Mouse (Mus musculus) limb, embryonic 14.5 days (tissue): ENCODE measurements around the gene Gadd45gip1. TPM values are rescaled to one million over a fixed set of nuclear protein-coding genes. Genes with fewer than 3 reads are reported as not detected.

Experiments
- ATAC-seq: fragments of 200-750 bp; cut with Nextera tagmentation; 2 replicates; pipeline ENCODE4 v1.8.0; 2017; ENCODE audit warnings: low read depth, moderate number of reproducible peaks, moderate TSS enrichment; ENCODE audit not compliant: low FRiP score
- DNase-seq: peaks from one replicate; pipeline ENCODE4 v3.0.0-alpha.2; 2015; ENCODE audit warnings: low spot score
- H3K27ac ChIP-seq: fragments of 300-500 bp; sonication (generic); replicated peaks from 2 replicates; pipeline ENCODE4 v1.5.1; 2014; ENCODE audit warnings: low read depth, mild to moderate bottlenecking, low read length, moderate library complexity, mixed read lengths
- H3K27me3 ChIP-seq: fragments of 300-500 bp; sonication (generic); 2 replicates; pipeline ENCODE4 v1.6.1; 2014; ENCODE audit warnings: low read length, mixed read lengths; ENCODE audit not compliant: control insufficient read depth, insufficient read depth
- H3K36me3 ChIP-seq: fragments of 300-500 bp; sonication (generic); 2 replicates; pipeline ENCODE4 v1.6.1; 2014; ENCODE audit warnings: mild to moderate bottlenecking, low read length, moderate library complexity, mixed read lengths; ENCODE audit not compliant: control insufficient read depth, insufficient read depth
- H3K4me1 ChIP-seq: fragments of 300-500 bp; sonication (generic); 2 replicates; pipeline ENCODE4 v1.6.1; 2014; ENCODE audit warnings: antibody characterized with exemption, low read length, mixed read lengths; ENCODE audit not compliant: control insufficient read depth, insufficient read depth
- H3K4me2 ChIP-seq: fragments of 300-500 bp; sonication (generic); replicated peaks from 2 replicates; pipeline ENCODE4 v1.6.1; 2014; ENCODE audit warnings: low read depth, mild to moderate bottlenecking, low read length, moderate library complexity; ENCODE audit not compliant: severe bottlenecking
- H3K4me3 ChIP-seq: fragments of 300-500 bp; sonication (generic); replicated peaks from 2 replicates; pipeline ENCODE4 v1.5.1; 2014; ENCODE audit warnings: low read length
- H3K9ac ChIP-seq: fragments of 300-500 bp; sonication (generic); 2 replicates; pipeline ENCODE4 v1.6.1; 2014; ENCODE audit warnings: mild to moderate bottlenecking, low read depth, low read length, moderate library complexity; ENCODE audit not compliant: severe bottlenecking
- H3K9me3 ChIP-seq: fragments of 300-500 bp; sonication (generic); 2 replicates; pipeline ENCODE4 v1.6.1; 2016; ENCODE audit warnings: low read length; ENCODE audit not compliant: control insufficient read depth
- POLR2A ChIP-seq: fragments of 200-500 bp; IDR thresholded peaks from 2 replicates; pipeline ENCODE4 v1.8.0; 2012; ENCODE audit warnings: inconsistent platforms, mild to moderate bottlenecking, moderate library complexity, borderline replicate concordance; ENCODE audit not compliant: insufficient read depth, insufficient read length; ENCODE audit errors: extremely low read depth
- WGBS: fragments of 180-500 bp; shearing (Covaris S2); extraction: QIAGEN DNeasy Blood & Tissue Kit; methylation state at CpG from one replicate; pipeline ENCODE4 v1.1.7; 2014; 5-methylcytosine and 5-hydroxymethylcytosine counted together
- polyA plus RNA-seq, 2 experiments: library from polyadenylated mRNA; depleted of rRNA in 1 of 2; stranded (reverse) in 1 of 2; unstranded in 1 of 2; fragments of >200 nt; fragmentation: Nextera tagmentation in 1 of 2; extraction: Ambion mirVana in 1 of 2; gene quantifications; 2 replicates each; pipeline versions ENCODE4 v1.2.1 to v1.2.3; 2012 to 2014

The Gadd45gip1 gene
- polyA plus RNA-seq, 2 experiments, result 44.9 to 45.6 TPM

DNA sequence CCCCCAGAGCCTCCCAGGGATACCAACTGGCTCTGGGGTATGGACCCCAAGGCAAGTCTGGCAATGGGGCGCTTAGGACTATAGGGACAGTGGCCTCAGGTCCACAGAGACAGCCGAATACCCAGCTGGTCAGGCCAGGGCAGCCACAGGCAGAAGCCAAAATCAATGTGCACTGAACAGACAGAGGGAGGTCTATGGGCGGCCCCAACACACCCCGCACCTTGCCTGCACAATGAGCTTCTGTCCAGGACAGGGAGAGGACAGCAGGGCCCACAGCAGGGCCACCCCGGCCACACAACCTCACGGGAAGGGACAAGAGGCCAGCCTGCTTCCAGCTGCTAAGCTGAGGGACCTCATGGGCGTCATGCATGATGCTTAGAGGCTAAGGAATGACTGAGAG, 36.8 kb upstream of the Gadd45gip1 start:
- Histone ChIP-seq H3K9me3 (no peaks in the 10 kb centered on the region), H3K27me3 (no peaks in the 10 kb centered on the region), H3K9ac (peak overlapping the region; percentile 36; the same call in 1 of the 2 replicates), H3K36me3 (peaks cover 39% of the 10 kb centered on the region), H3K4me2 (peak overlapping the region; percentile 45), H3K27ac (peak overlapping the region; percentile 74), H3K4me3 (peak overlapping the region; percentile 15), H3K4me1 (peaks cover 62% of the 10 kb centered on the region)
- 55% methylated on average over 7 of the region's 7 CpGs for WGBS
- no peak for ATAC-seq
- no peak for TF ChIP-seq POLR2A
- no peak for DNase-seq

GRCm38 (mm10) chr8:84797256-84797797, 34.0 kb upstream of the Gadd45gip1 start:
- no peak overlapping the region for H3K9ac ChIP-seq
- no peak for TF ChIP-seq POLR2A
- no peak for DNase-seq
- H3K27ac ChIP-seq, result no peak overlapping the region
- H3K9me3 ChIP-seq, result no peaks in the 10 kb centered on the region
- 66% methylated on average over 15 of the region's 15 CpGs for WGBS
- ATAC-seq, result no peak
- H3K4me3 ChIP-seq, result no peak overlapping the region
- H3K4me2 ChIP-seq, result no peak overlapping the region
- peaks cover 48% of the 10 kb centered on the region for H3K4me1 ChIP-seq
- H3K36me3 ChIP-seq, result peaks cover 36% of the 10 kb centered on the region
- no peaks in the 10 kb centered on the region for H3K27me3 ChIP-seq

DNA sequence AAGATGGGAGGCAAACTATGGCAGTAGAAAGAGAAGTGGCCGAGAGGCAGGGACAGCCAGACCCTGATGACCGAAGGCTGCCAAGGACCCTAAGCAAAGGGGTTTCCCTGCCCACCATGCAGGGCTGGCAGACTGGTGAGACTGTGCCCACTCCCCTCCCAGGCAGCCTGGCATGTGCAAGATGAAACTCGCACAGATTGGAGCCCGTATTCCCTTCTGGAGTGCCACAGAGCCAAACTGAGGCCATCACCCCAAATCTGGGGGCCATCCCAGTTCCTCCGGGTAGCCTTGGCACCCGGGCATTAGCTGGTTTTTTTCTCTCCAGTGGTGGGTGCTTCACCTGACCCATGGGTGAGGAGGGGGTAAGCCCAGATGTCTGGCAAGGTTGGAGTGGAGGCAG, 33.4 kb upstream of the Gadd45gip1 start:
- Histone ChIP-seq H3K27me3 (no peaks in the 10 kb centered on the region), H3K36me3 (peaks cover 32% of the 10 kb centered on the region), H3K27ac (no peak overlapping the region), H3K9me3 (no peaks in the 10 kb centered on the region), H3K4me2 (peak overlapping the region; percentile 93), H3K4me1 (peaks cover 51% of the 10 kb centered on the region), H3K4me3 (peak overlapping the region; percentile 77), H3K9ac (peak overlapping the region; percentile 99)
- no peak for ATAC-seq
- WGBS, result 71% methylated on average over 6 of the region's 6 CpGs
- DNase-seq, result no peak
- TF ChIP-seq POLR2A, result no peak

GRCm38 (mm10) chr8:84798446-84799135, 32.7 kb upstream of the Gadd45gip1 start:
- TF ChIP-seq POLR2A, result no peak
- H3K4me1 ChIP-seq, result peaks cover 53% of the 10 kb centered on the region
- no peak for ATAC-seq

DNA sequence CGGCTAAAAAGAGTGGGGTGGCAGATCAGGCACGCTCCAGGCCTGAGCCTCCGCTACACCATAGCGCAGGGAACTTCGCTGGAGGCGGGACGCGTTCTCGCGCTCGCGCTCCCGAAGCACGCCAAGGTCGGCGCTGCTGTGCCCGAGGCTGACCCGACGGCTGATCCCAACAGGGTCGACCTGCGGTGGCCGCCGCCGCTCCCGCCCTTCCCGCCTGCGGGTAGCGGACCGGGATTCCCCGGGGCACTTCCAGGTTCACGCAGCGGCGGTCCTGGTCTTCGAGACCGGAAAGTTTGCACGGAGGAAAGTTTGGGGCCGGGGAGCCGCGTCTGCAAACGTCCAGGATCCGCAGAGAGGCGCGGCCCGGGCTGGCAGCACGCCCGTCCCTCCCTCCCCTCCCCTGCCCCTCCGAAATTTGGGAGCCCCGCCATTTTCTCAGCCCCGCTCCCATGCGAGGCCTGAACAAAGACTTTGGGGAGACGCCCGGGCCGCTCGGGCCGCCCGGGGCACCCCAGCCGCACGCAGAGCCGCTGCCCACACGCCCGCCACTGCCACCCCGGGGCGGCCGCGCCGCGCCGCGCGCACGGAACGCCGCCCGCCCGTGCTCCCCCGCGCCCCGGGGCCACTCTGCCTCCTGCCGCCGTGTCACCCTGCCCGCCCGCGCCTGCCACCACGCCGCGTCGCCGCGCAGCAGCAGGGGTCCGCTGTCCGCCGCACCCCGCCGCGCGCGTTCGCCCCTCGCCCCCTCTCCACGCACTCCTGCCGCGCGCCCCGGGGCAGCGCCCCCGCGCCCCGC, 32.0 kb upstream of the Gadd45gip1 start:
- peak overlapping the region; percentile 93 for H3K4me2 ChIP-seq
- H3K27ac ChIP-seq, result peak overlapping the region; percentile 98
- peaks cover 26% of the 10 kb centered on the region for H3K36me3 ChIP-seq
- TF ChIP-seq POLR2A, result no peak
- DNase-seq (peak; percentile 52), ATAC-seq (peak; percentile 50; the same call in 1 of the 2 replicates)
- peak overlapping the region; percentile 99 for H3K9ac ChIP-seq
- H3K9me3 ChIP-seq, result no peaks in the 10 kb centered on the region
- peaks cover 45% of the 10 kb centered on the region for H3K4me1 ChIP-seq
- no peaks in the 10 kb centered on the region for H3K27me3 ChIP-seq
- WGBS, result under 1% methylated on average over 51 of the region's 108 CpGs
- peak overlapping the region; percentile 77 for H3K4me3 ChIP-seq

More at GRCm38 (mm10) chr8:84798446-84799135, 32.7 kb upstream of the Gadd45gip1 start:
- Histone ChIP-seq H3K27ac (peak overlapping the region; percentile 98), H3K27me3 (no peaks in the 10 kb centered on the region), H3K9ac (peak overlapping the region; percentile 99), H3K4me2 (peak overlapping the region; percentile 93), H3K9me3 (no peaks in the 10 kb centered on the region), H3K4me3 (peak overlapping the region; percentile 77), H3K36me3 (peaks cover 28% of the 10 kb centered on the region)
- 37% methylated on average over 10 of the region's 10 CpGs for WGBS
- no peak for DNase-seq
